In genomic region chr8:17709162-17709561, GRCm38 (mm10) we compare ENCODE assay signal across 19 mouse cellular contexts.
"Had no signal": no experiment of that assay in that cellular context is flagged by ENCODE, and none has a peak within 500 bp of the region (broad histone marks: within the 10 kb centered on the region; RNA-seq: fewer than 3 reads in every experiment).

No protein-coding gene starts in this region.

- DNase-seq: lung, adult 18-20 months; lung, postnatal 4 days; midbrain, embryonic 14.5 days; retina, postnatal 1 day; right cerebral cortex, adult 18-20 months; right cerebral cortex, postnatal 25 days; right cerebral cortex, postnatal 4 days; spleen, adult 18-20 months; thymus, adult 2 months; thymus, postnatal 25 days; thymus, postnatal 4 days had no signal

- H3K27me3 ChIP-seq: liver, embryonic 12.5 days; midbrain, embryonic 12.5 days; neural tube, embryonic 13.5 days; neural tube, embryonic 15.5 days had no signal

- ATAC-seq: liver, embryonic 12.5 days; midbrain, embryonic 16.5 days had no signal

- H3K4me2 ChIP-seq: liver, embryonic 12.5 days; midbrain, embryonic 12.5 days; neural tube, embryonic 13.5 days; neural tube, embryonic 15.5 days had no signal

- H3K4me3 ChIP-seq: liver, embryonic 12.5 days; midbrain, embryonic 10.5 days; midbrain, embryonic 12.5 days; myocyte; neural tube, embryonic 13.5 days; neural tube, embryonic 15.5 days had no signal

- H3K4me1 ChIP-seq: liver, embryonic 12.5 days; midbrain, embryonic 12.5 days; neural tube, embryonic 13.5 days; neural tube, embryonic 15.5 days had no signal

- H3K27ac ChIP-seq: liver, embryonic 12.5 days; liver, embryonic 14.5 days; midbrain, embryonic 10.5 days; midbrain, embryonic 12.5 days; neural tube, embryonic 13.5 days; neural tube, embryonic 15.5 days had no signal

- H3K36me3 ChIP-seq: liver, embryonic 12.5 days; midbrain, embryonic 10.5 days; midbrain, embryonic 12.5 days; neural tube, embryonic 13.5 days; neural tube, embryonic 15.5 days had no signal

- H3K9ac ChIP-seq: liver, embryonic 12.5 days; liver, embryonic 14.5 days; midbrain, embryonic 12.5 days; neural tube, embryonic 13.5 days; neural tube, embryonic 15.5 days had no signal

- H3K9me3 ChIP-seq: liver, embryonic 12.5 days; midbrain, embryonic 10.5 days; midbrain, embryonic 12.5 days; neural tube, embryonic 13.5 days; neural tube, embryonic 15.5 days had no signal
